9 mouse cellular contexts compared by ENCODE assay signal in genomic region chr7:45744387-45744786, GRCm38 (mm10). TPM values are rescaled to one million over a fixed set of nuclear protein-coding genes. Genes with fewer than 3 reads are reported as not detected.
A peak's percentile ranks its signal among the peaks of the same experiment; 100 is the strongest.
DNase-seq lines count a peak whose midpoint lies in the region; ATAC-seq and TF ChIP-seq lines count a peak whose summit lies in the region.
"Had no signal": no experiment of that assay in that cellular context is flagged by ENCODE, and none has a peak within 500 bp of the region (broad histone marks: within the 10 kb centered on the region; RNA-seq: fewer than 3 reads in every experiment).

No protein-coding gene starts in this region.

- no peak overlapping the region for H3K4me3 ChIP-seq in forebrain, postnatal 0 days (ENCODE audit: low read depth, low read length)
- no peak overlapping the region for H3K4me3 ChIP-seq in forebrain, embryonic 16.5 days (replicated peaks; ENCODE audit: low read length)
- no peak overlapping the region for H3K4me3 ChIP-seq in layer of hippocampus, adult 2 months
- H3K4me3 ChIP-seq: hindbrain, embryonic 15.5 days had no signal

- H3K27me3 ChIP-seq in forebrain, postnatal 0 days (ENCODE audit: insufficient read depth, low read length), result no peaks in the 10 kb centered on the region
- no peaks in the 10 kb centered on the region for H3K27me3 ChIP-seq in forebrain, embryonic 16.5 days (replicated peaks; ENCODE audit: control insufficient read depth, insufficient read depth, low read length)

- peak; percentile 39 for DNase-seq in forebrain, postnatal 0 days
- peak; percentile 46 for DNase-seq in A20 (ENCODE audit: low read depth, low spot score)
- DNase-seq in brain, embryonic 14.5 days (ENCODE audit: low read depth), result peak; percentile 25
- peak; percentile 37 to 69 for DNase-seq in frontal cortex, postnatal 25 days (ENCODE audit: low spot score in 2 of 2)
- peak; percentile 66 to 76 for DNase-seq in layer of hippocampus, adult 2 months (ENCODE audit: low spot score in 2 of 2)
- DNase-seq in lung, postnatal 36 days, result peak; percentile 90
- DNase-seq in urinary bladder, postnatal 10 days (ENCODE audit: low spot score), result peak; percentile 57

- H3K9ac ChIP-seq in forebrain, postnatal 0 days, result no peak overlapping the region
- H3K9ac ChIP-seq in forebrain, embryonic 16.5 days (replicated peaks; ENCODE audit: low read depth, low read length), result no peak overlapping the region
- H3K9ac ChIP-seq: hindbrain, embryonic 15.5 days had no signal

- no peak overlapping the region for H3K4me2 ChIP-seq in forebrain, postnatal 0 days (ENCODE audit: low read depth)
- no peak overlapping the region for H3K4me2 ChIP-seq in forebrain, embryonic 16.5 days (ENCODE audit: low read length)
- H3K4me2 ChIP-seq: hindbrain, embryonic 15.5 days had no signal

- H3K4me1 ChIP-seq in forebrain, postnatal 0 days (ENCODE audit: insufficient read depth), result no peaks in the 10 kb centered on the region
- peaks cover 2% of the 10 kb centered on the region for H3K4me1 ChIP-seq in forebrain, embryonic 16.5 days (replicated peaks; ENCODE audit: control insufficient read depth, insufficient read depth, low read length)
- H3K4me1 ChIP-seq: hindbrain, embryonic 15.5 days had no signal

- H3K36me3 ChIP-seq in forebrain, postnatal 0 days (ENCODE audit: insufficient read depth), result no peaks in the 10 kb centered on the region
- no peaks in the 10 kb centered on the region for H3K36me3 ChIP-seq in forebrain, embryonic 16.5 days (ENCODE audit: control insufficient read depth, insufficient read depth)
- H3K36me3 ChIP-seq: hindbrain, embryonic 15.5 days had no signal

- TF ChIP-seq CTCF in forebrain, postnatal 0 days (IDR thresholded peaks at IDR 0.05; ENCODE audit: low read depth), result no peak
- TF ChIP-seq CTCF in brain, embryonic 14.5 days (IDR thresholded peaks at IDR 0.05; ENCODE audit: borderline replicate concordance, extremely low read depth, insufficient read depth, insufficient read length), result no peak
- no peak for TF ChIP-seq CTCF in layer of hippocampus, adult 2 months (conservative IDR thresholded peaks at IDR 0.05)

- no peak for TF ChIP-seq POLR2A in brain, embryonic 14.5 days (IDR thresholded peaks at IDR 0.05; ENCODE audit: borderline replicate concordance, extremely low read depth, insufficient read depth, insufficient read length, poor library complexity, severe bottlenecking)

- H3K27ac ChIP-seq in forebrain, postnatal 0 days (ENCODE audit: low read depth, low read length), result no peak overlapping the region
- H3K27ac ChIP-seq in forebrain, embryonic 16.5 days (ENCODE audit: low read length), result no peak overlapping the region
- no peak overlapping the region for H3K27ac ChIP-seq in layer of hippocampus, adult 2 months
- H3K27ac ChIP-seq: hindbrain, embryonic 15.5 days had no signal

- ATAC-seq in forebrain, postnatal 0 days, result no peak
- ATAC-seq in forebrain, embryonic 16.5 days, result no peak

- WGBS in forebrain, postnatal 0 days, result 35% methylated on average over 2 of the region's 2 CpGs
- 25% methylated on average over 2 of the region's 2 CpGs for WGBS in forebrain, embryonic 16.5 days

- no peaks in the 10 kb centered on the region for H3K9me3 ChIP-seq in forebrain, postnatal 0 days (ENCODE audit: low read length)
- H3K9me3 ChIP-seq in forebrain, embryonic 16.5 days (ENCODE audit: control insufficient read depth, low read length), result no peaks in the 10 kb centered on the region
- H3K9me3 ChIP-seq: hindbrain, embryonic 15.5 days had no signal

RNA-seq across cellular contexts. Expression of gene Spaca4, which starts 18.8 kb away (rescaled TPM):
- total RNA-seq in forebrain, postnatal 0 days (2014; rRNA removed), result not detected in 2 replicates
- polyA plus RNA-seq in forebrain, postnatal 0 days (2015; fragmentation: Nextera tagmentation; extraction: Ambion mirVana), result not detected in 2 replicates
- not detected in 2 replicates for polyA plus RNA-seq in forebrain, embryonic 16.5 days (2015; fragmentation: Nextera tagmentation; extraction: Ambion mirVana)
- not detected in 2 replicates for polyA plus RNA-seq in brain, embryonic 14.5 days (2012; rRNA removed)
- not detected for total RNA-seq in layer of hippocampus, adult 2 months (2021)
- polyA plus RNA-seq: hindbrain, embryonic 15.5 days had no signal

RNA-seq across cellular contexts. Expression of gene Fam83e, which starts 23.4 kb away (rescaled TPM):
- total RNA-seq in forebrain, postnatal 0 days (2014; rRNA removed), result 0.31 and 0.33 TPM in 2 replicates
- polyA plus RNA-seq in forebrain, postnatal 0 days (2015; fragmentation: Nextera tagmentation; extraction: Ambion mirVana), result 0.09 TPM in 1 of 2 replicates, not detected in the other
- polyA plus RNA-seq in forebrain, embryonic 16.5 days (2015; fragmentation: Nextera tagmentation; extraction: Ambion mirVana), result 0.60 and 1.1 TPM in 2 replicates
- polyA plus RNA-seq in brain, embryonic 14.5 days (2012; rRNA removed), result 0.68 and 0.83 TPM in 2 replicates
- total RNA-seq in layer of hippocampus, adult 2 months (2021), result under 1 TPM; 0.27 to 0.33 TPM

RNA-seq across cellular contexts. Expression of gene Sphk2, which starts 26.6 kb away (rescaled TPM):
- total RNA-seq in forebrain, postnatal 0 days (2014; rRNA removed), result 19.6 and 21.5 TPM in 2 replicates
- 16.5 and 18.7 TPM in 2 replicates for polyA plus RNA-seq in forebrain, postnatal 0 days (2015; fragmentation: Nextera tagmentation; extraction: Ambion mirVana)
- 29.9 and 31.1 TPM in 2 replicates for polyA plus RNA-seq in forebrain, embryonic 16.5 days (2015; fragmentation: Nextera tagmentation; extraction: Ambion mirVana)
- polyA plus RNA-seq in brain, embryonic 14.5 days (2012; rRNA removed), result 33.0 and 39.8 TPM in 2 replicates
- total RNA-seq in layer of hippocampus, adult 2 months (2021), result 10 to 100 TPM; 32.3 to 35.8 TPM

RNA-seq across cellular contexts. Expression of gene Rpl18, which starts 29.1 kb away (rescaled TPM):
- total RNA-seq in forebrain, postnatal 0 days (2014; rRNA removed), result 891 and 1,057 TPM in 2 replicates
- 517 and 655 TPM in 2 replicates for polyA plus RNA-seq in forebrain, postnatal 0 days (2015; fragmentation: Nextera tagmentation; extraction: Ambion mirVana)
- polyA plus RNA-seq in forebrain, embryonic 16.5 days (2015; fragmentation: Nextera tagmentation; extraction: Ambion mirVana), result 567 and 579 TPM in 2 replicates
- polyA plus RNA-seq in brain, embryonic 14.5 days (2012; rRNA removed), result 640 and 749 TPM in 2 replicates
- total RNA-seq in layer of hippocampus, adult 2 months (2021), result 100 to 1,000 TPM; 342 to 353 TPM

RNA-seq across cellular contexts. Expression of gene Lmtk3, which starts 39.2 kb away (rescaled TPM):
- total RNA-seq in forebrain, postnatal 0 days (2014; rRNA removed), result 128 and 144 TPM in 2 replicates
- polyA plus RNA-seq in forebrain, postnatal 0 days (2015; fragmentation: Nextera tagmentation; extraction: Ambion mirVana), result 8.9 and 12.5 TPM in 2 replicates
- polyA plus RNA-seq in forebrain, embryonic 16.5 days (2015; fragmentation: Nextera tagmentation; extraction: Ambion mirVana), result 18.9 and 26.4 TPM in 2 replicates
- 328 and 336 TPM in 2 replicates for polyA plus RNA-seq in brain, embryonic 14.5 days (2012; rRNA removed)
- total RNA-seq in layer of hippocampus, adult 2 months (2021), result 100 to 1,000 TPM; 302 to 329 TPM

Comparison
In these comparisons a context has a peak if more than half of its experiments do, and no peak if none do; other contexts are left out.
1. DNase-seq: peak in every context shown above with its lines; median percentile 90 in lung, postnatal 36 days; 71 in layer of hippocampus, adult 2 months; 57 in urinary bladder, postnatal 10 days; 53 in frontal cortex, postnatal 25 days; 46 in A20; 39 in forebrain, postnatal 0 days; 25 in brain, embryonic 14.5 days.